Mouse (Mus musculus): ENCODE measurements at regions not wholly inside any gene's neighbourhood (a gene's known extent, or its start where the extent isn't known, plus 50 kb on each side); places are given as distances from the start of the nearest gene placed in this dataset.

- Histone ChIP-seq H3K4me3 (no peak overlapping the region), H3K9ac (no peak overlapping the region), H3K9me3 (no peaks in the 10 kb centered on the region), H3K36me3 (no peaks in the 10 kb centered on the region), H3K27ac (no peak overlapping the region), H3K4me2 (replicated peaks) (no peak overlapping the region), H3K27me3 (no peaks in the 10 kb centered on the region), H3K4me1 (no peaks in the 10 kb centered on the region)
- no peak for ATAC-seq (ENCODE audit: low FRiP score, low read depth)
- WGBS: 90% methylated on average over 9 of the region's 9 CpGs
These were observed 87.1 kb upstream of the Pik3r1 start for GRCm38 (mm10) chr13:101855141-101855540.

DNA sequence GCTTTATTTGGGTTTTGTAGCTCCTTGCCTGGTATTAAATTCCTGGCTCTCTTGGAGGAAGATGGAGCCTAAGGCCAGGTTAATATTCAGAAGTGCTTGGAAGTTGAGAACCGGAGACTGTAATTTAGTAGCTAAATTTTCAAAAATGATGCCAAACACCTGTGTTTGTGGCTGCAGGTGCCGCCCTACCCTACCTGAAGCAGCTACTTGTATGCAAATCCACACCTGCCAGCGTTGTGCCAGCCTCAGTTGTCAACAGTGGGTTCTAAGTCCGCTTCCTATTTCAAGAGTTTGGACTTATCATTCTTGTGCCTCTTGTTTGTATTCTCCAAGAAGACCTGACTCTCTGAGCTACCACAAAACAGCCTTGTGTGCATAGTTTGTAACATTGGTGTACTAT lies 92.7 kb upstream of the Pik3r1 start:
- no peak overlapping the region for H3K27ac ChIP-seq
- H3K4me2 ChIP-seq (replicated peaks): no peak overlapping the region
- H3K4me1 ChIP-seq: no peaks in the 10 kb centered on the region
- H3K27me3 ChIP-seq: no peaks in the 10 kb centered on the region
- H3K36me3 ChIP-seq: no peaks in the 10 kb centered on the region
- WGBS: 88% methylated on average over 4 of the region's 4 CpGs
- no peak overlapping the region for H3K9ac ChIP-seq
- no peak overlapping the region for H3K4me3 ChIP-seq
- ATAC-seq (ENCODE audit: low FRiP score, low read depth): no peak
- H3K9me3 ChIP-seq: no peaks in the 10 kb centered on the region

GRCm38 (mm10) chr13:101862011-101862410 lies 94.0 kb upstream of the Pik3r1 start:
- WGBS: 72% methylated on average over 13 of the region's 13 CpGs
- no peak for ATAC-seq (ENCODE audit: low FRiP score, low read depth)
- no peak overlapping the region for H3K4me3 ChIP-seq

GRCm38 (mm10) chr13:101863015-101863414 lies 95.0 kb upstream of the Pik3r1 start:
- Histone ChIP-seq H3K36me3 (no peaks in the 10 kb centered on the region), H3K4me1 (no peaks in the 10 kb centered on the region), H3K9me3 (no peaks in the 10 kb centered on the region), H3K4me2 (replicated peaks) (no peak overlapping the region), H3K4me3 (no peak overlapping the region), H3K9ac (no peak overlapping the region), H3K27me3 (no peaks in the 10 kb centered on the region), H3K27ac (no peak overlapping the region)
- no peak for ATAC-seq (ENCODE audit: low FRiP score, low read depth)
- WGBS: 83% methylated on average over 7 of the region's 7 CpGs

More at GRCm38 (mm10) chr13:101862011-101862410, 94.0 kb upstream of the Pik3r1 start:
- no peak overlapping the region for H3K9ac ChIP-seq
- H3K27ac ChIP-seq: no peak overlapping the region
- no peaks in the 10 kb centered on the region for H3K27me3 ChIP-seq
- no peaks in the 10 kb centered on the region for H3K9me3 ChIP-seq
- H3K4me2 ChIP-seq (replicated peaks): no peak overlapping the region
- no peaks in the 10 kb centered on the region for H3K4me1 ChIP-seq
- H3K36me3 ChIP-seq: no peaks in the 10 kb centered on the region

GRCm38 (mm10) chr13:101863602-101864001 lies 95.6 kb upstream of the Pik3r1 start:
- Histone ChIP-seq H3K9me3 (no peaks in the 10 kb centered on the region), H3K4me3 (no peak overlapping the region), H3K9ac (no peak overlapping the region), H3K27me3 (no peaks in the 10 kb centered on the region), H3K4me1 (no peaks in the 10 kb centered on the region), H3K36me3 (no peaks in the 10 kb centered on the region), H3K27ac (no peak overlapping the region), H3K4me2 (replicated peaks) (no peak overlapping the region)
- ATAC-seq (ENCODE audit: low FRiP score, low read depth): no peak
- WGBS: 87% methylated on average over 2 of the region's 2 CpGs

DNA sequence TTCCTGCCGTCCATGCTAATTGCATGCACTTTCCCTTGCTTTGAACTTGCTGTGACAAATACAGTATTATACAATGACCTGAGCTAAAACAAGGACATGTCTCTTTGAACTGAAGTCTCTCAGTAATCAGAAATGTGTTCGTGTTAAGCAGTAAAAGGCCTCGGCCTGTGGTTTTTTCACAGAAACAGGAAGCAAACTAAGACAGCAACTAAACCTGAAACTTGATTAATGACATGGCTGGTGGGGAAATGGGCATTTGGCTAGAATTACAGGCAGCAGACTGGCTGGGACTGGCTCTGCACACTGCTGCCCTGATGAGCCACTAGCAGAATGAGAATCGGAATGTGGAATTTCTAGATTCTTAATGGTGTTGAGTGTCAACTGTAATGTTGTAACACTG lies 98.8 kb upstream of the Pik3r1 start:
- no peak overlapping the region for H3K4me2 ChIP-seq (replicated peaks)
- H3K4me3 ChIP-seq: no peak overlapping the region
- ATAC-seq (ENCODE audit: low FRiP score, low read depth): no peak
- H3K9me3 ChIP-seq: no peaks in the 10 kb centered on the region
- 11% methylated on average over 4 of the region's 4 CpGs for WGBS
- no peaks in the 10 kb centered on the region for H3K36me3 ChIP-seq
- no peak overlapping the region for H3K27ac ChIP-seq
- no peaks in the 10 kb centered on the region for H3K4me1 ChIP-seq
- H3K27me3 ChIP-seq: no peaks in the 10 kb centered on the region
- H3K9ac ChIP-seq: no peak overlapping the region

- no peaks in the 10 kb centered on the region for H3K27me3 ChIP-seq
- no peak overlapping the region for H3K27ac ChIP-seq
- H3K9ac ChIP-seq: no peak overlapping the region
- no peaks in the 10 kb centered on the region for H3K4me1 ChIP-seq
- H3K9me3 ChIP-seq: no peaks in the 10 kb centered on the region
- H3K4me3 ChIP-seq: no peak overlapping the region
- no peak for ATAC-seq (ENCODE audit: low FRiP score, low read depth)
- H3K4me2 ChIP-seq (replicated peaks): no peak overlapping the region
- no peaks in the 10 kb centered on the region for H3K36me3 ChIP-seq
- 92% methylated on average over 4 of the region's 4 CpGs for WGBS
These were observed 106.7 kb upstream of the Pik3r1 start for GRCm38 (mm10) chr13:101874761-101875160.

DNA sequence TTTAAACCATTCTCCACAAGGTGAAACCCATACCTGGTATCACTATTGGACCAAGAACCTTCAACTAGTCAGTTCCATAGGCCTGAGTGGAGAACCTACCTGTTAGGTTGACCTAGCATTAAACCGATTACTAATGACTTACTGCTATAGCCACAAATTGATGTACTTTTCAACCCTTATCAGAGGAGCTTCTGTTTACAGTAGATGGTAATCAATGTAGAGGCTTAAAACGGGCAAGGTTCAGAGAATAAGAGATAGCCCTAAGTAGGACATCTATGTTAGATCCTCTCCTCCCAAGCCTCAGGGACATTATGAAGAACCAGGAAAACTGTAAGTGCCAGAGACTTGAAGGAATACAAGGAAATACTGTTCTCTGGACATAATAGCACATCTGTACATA lies 108.1 kb upstream of the Pik3r1 start:
- Histone ChIP-seq H3K27ac (no peak overlapping the region), H3K4me3 (no peak overlapping the region), H3K9me3 (no peaks in the 10 kb centered on the region), H3K36me3 (no peaks in the 10 kb centered on the region), H3K4me2 (replicated peaks) (no peak overlapping the region), H3K9ac (no peak overlapping the region), H3K4me1 (no peaks in the 10 kb centered on the region), H3K27me3 (no peaks in the 10 kb centered on the region)
- 91% methylated on average over 2 of the region's 2 CpGs for WGBS
- ATAC-seq (ENCODE audit: low FRiP score, low read depth): no peak

- no peak overlapping the region for H3K4me3 ChIP-seq
- WGBS: 72% methylated on average over 3 of the region's 3 CpGs
- H3K9me3 ChIP-seq: no peaks in the 10 kb centered on the region
- no peaks in the 10 kb centered on the region for H3K36me3 ChIP-seq
- no peak overlapping the region for H3K27ac ChIP-seq
- ATAC-seq (ENCODE audit: low FRiP score, low read depth): no peak
- no peak overlapping the region for H3K9ac ChIP-seq
- H3K27me3 ChIP-seq: no peaks in the 10 kb centered on the region
- H3K4me1 ChIP-seq: no peaks in the 10 kb centered on the region
- no peak overlapping the region for H3K4me2 ChIP-seq (replicated peaks)
These were observed 108.6 kb upstream of the Pik3r1 start for GRCm38 (mm10) chr13:101876601-101877000.

DNA sequence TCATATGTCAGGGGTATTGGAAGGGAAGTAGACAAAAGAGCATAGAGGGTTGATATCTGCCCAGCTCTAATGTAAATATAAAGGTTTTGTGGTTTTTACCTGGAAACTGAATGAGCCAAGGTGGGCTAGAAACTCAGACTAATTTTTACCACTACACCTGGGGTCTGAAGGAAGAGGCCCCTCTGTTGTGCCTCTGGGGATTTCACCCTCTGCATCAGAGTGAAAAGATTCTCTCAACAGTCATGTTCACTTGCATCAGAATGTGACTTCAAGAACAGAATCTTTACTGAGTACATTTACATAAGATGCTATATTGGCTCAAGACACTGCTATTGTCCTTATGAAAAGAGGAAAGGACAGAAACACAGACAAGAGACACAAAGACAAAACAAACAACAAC lies 110.2 kb upstream of the Pik3r1 start:
- ATAC-seq (ENCODE audit: low FRiP score, low read depth): no peak

DNA sequence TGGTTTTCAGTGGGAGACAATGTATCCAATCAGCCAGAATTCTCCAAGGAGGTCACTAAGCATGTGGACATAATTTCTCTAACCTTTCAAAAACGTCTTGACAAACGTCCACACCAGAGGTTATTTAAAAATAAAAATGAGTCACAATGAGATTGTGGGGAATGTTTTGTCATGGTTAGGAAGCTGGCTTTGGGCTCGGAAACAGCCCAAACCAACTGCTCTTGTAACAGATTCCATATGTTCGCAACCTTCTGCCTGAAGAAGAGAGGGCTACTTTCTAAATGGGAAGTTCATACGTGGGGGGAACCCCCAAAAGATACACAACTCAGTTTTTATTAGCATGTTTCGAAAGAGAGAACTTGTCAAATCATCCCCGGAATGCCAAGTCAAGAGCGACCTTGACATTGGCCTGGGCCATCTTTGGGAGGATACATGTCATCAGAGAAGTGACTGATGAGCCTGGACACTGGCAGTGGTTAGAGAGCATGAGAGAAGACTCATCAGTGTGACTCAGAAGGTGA lies 111.6 kb upstream of the Pik3r1 start:
- 65% methylated on average over 8 of the region's 8 CpGs for WGBS
- Histone ChIP-seq H3K9ac (no peak overlapping the region), H3K4me1 (no peaks in the 10 kb centered on the region), H3K27me3 (no peaks in the 10 kb centered on the region), H3K36me3 (no peaks in the 10 kb centered on the region), H3K4me2 (replicated peaks) (no peak overlapping the region), H3K4me3 (no peak overlapping the region), H3K27ac (no peak overlapping the region), H3K9me3 (0 out of 2 replicates have a peak, but pooled peaks cover 4% of the 10 kb centered on the region)
- ATAC-seq (ENCODE audit: low FRiP score, low read depth): no peak

More for the DNA sequence above, 110.2 kb upstream of the Pik3r1 start:
- Histone ChIP-seq H3K4me3 (no peak overlapping the region), H3K4me2 (replicated peaks) (no peak overlapping the region), H3K36me3 (no peaks in the 10 kb centered on the region), H3K4me1 (no peaks in the 10 kb centered on the region), H3K27ac (no peak overlapping the region), H3K9ac (no peak overlapping the region), H3K27me3 (no peaks in the 10 kb centered on the region), H3K9me3 (0 out of 2 replicates have a peak, but pooled peaks cover under 1% of the 10 kb centered on the region)

- Histone ChIP-seq H3K27me3 (no peaks in the 10 kb centered on the region), H3K4me3 (no peak overlapping the region), H3K27ac (no peak overlapping the region), H3K4me2 (replicated peaks) (no peak overlapping the region), H3K9me3 (0 out of 2 replicates have a peak, but pooled peaks cover 4% of the 10 kb centered on the region), H3K9ac (no peak overlapping the region), H3K4me1 (peaks cover 7% of the 10 kb centered on the region), H3K36me3 (no peaks in the 10 kb centered on the region)
- no peak for ATAC-seq (ENCODE audit: low FRiP score, low read depth)
These were observed 115.2 kb upstream of the Pik3r1 start for GRCm38 (mm10) chr13:101883177-101883576.

DNA sequence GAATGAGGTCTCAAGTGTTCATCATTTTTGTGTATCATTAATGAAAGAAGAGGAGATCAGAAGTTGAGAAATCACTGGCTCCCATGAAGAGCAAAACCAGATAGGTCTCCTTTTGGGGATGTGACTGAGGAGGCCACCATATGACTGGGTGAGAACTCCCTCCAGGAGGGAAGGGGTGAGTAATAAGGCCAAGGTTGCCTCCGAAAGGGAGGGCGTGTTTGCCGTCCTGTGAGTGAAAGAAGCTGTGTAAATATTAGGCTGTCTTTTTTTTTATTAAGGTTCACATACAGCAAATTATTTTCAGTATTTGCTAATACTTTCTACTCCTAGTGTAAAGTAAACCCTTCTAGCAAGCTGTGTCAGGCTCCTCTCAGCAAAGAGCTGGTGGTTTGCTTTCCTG lies 116.7 kb upstream of the Pik3r1 start:
- Histone ChIP-seq H3K27ac (no peak overlapping the region), H3K9ac (no peak overlapping the region), H3K4me3 (no peak overlapping the region), H3K4me1 (peaks cover 7% of the 10 kb centered on the region), H3K36me3 (no peaks in the 10 kb centered on the region), H3K9me3 (0 out of 2 replicates have a peak, but pooled peaks cover 4% of the 10 kb centered on the region), H3K27me3 (no peaks in the 10 kb centered on the region), H3K4me2 (replicated peaks) (no peak overlapping the region)
- WGBS: 77% methylated on average over 3 of the region's 3 CpGs
- ATAC-seq (ENCODE audit: low FRiP score, low read depth): no peak
